Mouse (Mus musculus) heart, postnatal 4 days (tissue): ENCODE data around the gene Dnmbp. TPM values are rescaled to one million over a fixed set of nuclear protein-coding genes. Genes with fewer than 3 reads are reported as not detected.
A peak's percentile ranks its signal among the peaks of the same experiment; 100 is the strongest.

Source experiments
- DNase-seq: peaks from one replicate; pipeline ENCODE4 v3.0.0; 2021
- total RNA-seq, 2 experiments: library from RNA; stranded (reverse); gene quantifications; 2 replicates each; pipeline ENCODE4 v1.2.3; 2021

Gene Dnmbp
- total RNA-seq, 2 experiments from 2014 or later, result 12.5 to 13.6 TPM

GRCm38 (mm10) chr19:43944566-43944965 is 4.6 kb upstream of the Dnmbp start:
- no peak for DNase-seq

GRCm38 (mm10) chr19:43943076-43943475 is 3.1 kb upstream of the Dnmbp start:
- no peak for DNase-seq

GRCm38 (mm10) chr19:43939171-43939768 is 721 bp downstream of the Dnmbp start:
- no peak for DNase-seq

GRCm38 (mm10) chr19:43938355-43938754 is 1.6 kb downstream of the Dnmbp start:
- no peak for DNase-seq

- DNase-seq, result no peak
Observed at GRCm38 (mm10) chr19:43930926-43931325, 9.1 kb downstream of the Dnmbp start.

GRCm38 (mm10) chr19:43930366-43930765 is 9.6 kb downstream of the Dnmbp start:
- no peak for DNase-seq

GRCm38 (mm10) chr19:43929869-43930268 is 10.1 kb downstream of the Dnmbp start:
- no peak for DNase-seq

DNA sequence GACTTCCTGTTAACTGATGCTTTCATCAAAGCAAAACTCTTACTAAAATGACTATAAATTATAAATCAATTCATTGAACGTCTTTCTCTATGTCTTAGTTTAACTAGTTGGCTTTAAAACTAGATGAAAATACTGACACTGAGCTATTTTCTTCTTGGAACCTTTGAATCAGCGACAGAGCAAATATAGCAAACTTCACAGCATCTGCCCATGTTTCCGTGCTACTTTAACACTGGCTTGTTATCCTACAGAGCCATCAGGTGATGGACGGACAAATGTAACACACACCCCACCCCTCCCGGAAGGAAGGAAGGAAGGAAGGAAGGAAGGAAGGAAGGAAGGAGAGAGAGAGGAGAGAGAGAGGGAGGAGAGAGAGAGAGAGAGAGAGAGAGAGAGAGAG is 12.0 kb downstream of the Dnmbp start:
- no peak for DNase-seq

DNA sequence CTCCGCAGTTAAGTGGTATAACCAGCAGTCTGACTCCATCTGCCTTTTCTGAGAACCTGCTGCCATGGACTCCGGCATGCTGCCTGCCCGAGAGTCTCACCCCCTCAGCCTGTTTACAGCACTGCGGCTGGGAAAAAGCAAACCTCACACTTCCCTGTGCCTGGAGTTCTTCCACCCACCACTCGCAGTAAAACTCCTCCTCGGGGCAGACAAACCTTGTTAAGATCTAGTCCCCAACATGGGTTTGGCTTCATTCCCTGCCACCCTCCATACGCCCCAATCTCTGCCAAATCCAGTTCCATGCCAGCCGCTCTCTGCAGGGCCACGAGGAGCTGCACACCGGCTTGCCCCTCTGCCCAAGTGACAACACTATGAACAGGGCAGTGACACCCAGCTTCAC is 12.9 kb downstream of the Dnmbp start:
- no peak for DNase-seq

DNA sequence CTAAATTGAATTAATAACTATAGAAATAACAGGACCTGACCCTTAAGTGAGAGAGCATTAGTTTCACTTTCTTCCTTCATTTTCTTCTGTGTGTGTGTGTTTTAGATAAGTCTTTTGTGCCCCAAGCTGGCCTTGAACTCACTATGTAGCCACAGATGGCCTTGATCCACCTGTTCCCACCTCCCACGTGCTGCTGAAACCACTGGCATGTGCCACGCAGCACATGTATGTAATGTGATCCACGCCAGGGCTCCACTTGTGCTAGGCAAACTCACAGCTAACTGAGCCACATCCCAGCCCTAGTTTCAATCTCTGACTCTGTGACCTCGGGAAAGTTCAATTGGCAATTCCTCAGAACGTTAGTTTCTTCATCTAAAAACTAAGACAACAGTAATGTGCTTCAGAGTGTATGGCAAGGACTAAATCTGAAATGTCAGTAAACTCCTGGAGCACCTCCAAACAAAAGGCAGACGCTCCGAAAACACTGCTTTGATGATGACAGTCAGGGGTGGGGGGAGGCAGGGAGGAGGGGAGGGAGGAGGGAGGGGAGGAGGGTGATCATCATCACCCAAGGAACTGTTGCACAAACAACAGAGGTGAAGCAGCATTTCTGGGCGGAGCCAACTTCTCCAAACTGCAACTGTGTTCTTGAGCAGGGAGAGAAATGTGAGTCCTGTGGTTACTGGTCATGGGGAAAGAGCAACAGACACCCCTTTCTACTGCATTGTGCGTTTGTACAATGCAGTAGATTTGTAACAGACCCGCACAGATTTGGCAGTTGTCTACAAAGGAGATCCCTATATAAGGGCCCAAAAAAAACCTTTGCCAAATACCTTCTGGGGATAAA is 13.6 kb downstream of the Dnmbp start:
- DNase-seq, result no peak

DNA sequence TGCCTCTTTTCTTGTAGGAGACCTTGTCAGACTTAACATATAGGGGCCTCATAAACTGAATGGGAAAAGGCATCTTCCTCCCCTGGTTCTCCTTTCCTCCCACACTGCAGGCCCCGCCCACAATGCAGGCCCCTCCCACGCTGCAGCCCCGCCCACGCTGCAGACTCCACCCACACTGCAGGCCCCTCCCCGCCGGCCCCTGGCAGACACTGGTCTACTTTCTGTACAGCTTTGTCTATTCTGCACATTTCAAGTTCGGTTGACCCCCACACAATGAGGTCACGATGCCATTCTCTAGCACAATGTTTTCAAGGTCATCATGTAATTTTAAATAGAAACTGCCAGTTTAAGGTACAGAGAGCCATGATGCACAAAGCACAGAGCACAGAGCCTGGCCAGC is 15.6 kb downstream of the Dnmbp start:
- DNase-seq, result no peak

GRCm38 (mm10) chr19:43922963-43923362 is 17.0 kb downstream of the Dnmbp start:
- peak; percentile 23 for DNase-seq

- no peak for DNase-seq
Observed at GRCm38 (mm10) chr19:43921410-43921809, 18.6 kb downstream of the Dnmbp start.

DNA sequence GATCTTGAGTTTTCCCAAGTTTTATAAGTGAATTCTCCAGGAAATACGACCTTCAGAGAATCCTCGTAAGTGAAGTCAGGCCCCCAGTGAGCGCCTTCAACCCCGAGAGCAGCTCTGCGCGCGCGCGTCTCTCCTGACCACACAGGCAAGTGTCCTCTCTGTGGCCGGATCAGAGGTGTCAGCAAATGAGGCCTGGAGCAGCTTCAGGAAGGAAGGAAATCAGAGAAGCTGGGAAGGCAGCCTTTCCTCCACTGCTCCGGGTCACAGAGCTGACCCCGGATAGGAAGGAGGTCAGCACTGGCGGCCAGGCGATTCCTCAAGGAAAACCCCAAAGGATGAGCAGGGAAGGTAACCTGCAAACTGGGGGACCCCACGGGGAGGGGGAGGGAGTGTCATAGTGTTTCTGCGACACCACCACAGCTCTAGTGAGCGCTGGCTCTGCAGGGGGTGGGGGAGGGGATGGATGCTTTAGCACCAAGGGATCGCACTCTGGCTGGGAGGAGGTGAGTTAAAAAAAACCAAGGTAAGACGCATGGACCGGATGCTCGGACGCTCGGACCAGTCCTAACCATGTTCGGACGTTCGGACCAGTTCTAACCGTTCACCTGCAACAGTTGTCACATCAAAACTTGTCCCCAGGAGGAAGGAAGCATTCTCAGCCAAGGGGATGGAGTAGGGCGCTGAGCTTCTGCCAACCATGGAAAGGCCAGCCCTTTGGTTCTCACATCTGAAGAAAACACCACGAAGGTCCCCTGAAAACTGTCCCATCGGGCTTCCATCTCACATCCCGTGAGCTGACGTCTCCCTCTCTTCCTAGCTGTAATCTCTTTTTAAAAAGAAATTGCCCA is 19.3 kb downstream of the Dnmbp start:
- DNase-seq, result peak; percentile 23

DNA sequence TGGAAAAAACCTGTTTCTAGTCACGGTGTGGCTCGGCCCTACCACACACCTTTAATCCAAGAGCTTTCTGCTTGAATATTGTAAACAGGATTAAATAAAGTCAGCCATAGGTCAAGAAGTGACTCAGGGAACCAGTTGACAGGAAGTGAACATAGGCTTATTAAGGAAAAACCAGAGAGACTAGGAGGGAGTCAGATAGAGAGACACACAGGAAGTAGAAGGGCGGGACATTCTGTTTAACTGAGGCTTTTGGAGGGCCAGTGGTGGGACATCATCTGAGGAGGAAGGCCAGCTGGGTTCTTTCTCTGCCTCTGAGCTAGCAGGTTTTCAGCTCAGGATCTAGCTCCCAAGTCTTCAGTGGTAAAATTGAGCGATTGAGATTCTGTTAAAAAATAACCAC is 20.1 kb downstream of the Dnmbp start:
- DNase-seq, result no peak

GRCm38 (mm10) chr19:43918834-43919233 is 21.2 kb downstream of the Dnmbp start:
- peak; percentile 18 for DNase-seq

DNA sequence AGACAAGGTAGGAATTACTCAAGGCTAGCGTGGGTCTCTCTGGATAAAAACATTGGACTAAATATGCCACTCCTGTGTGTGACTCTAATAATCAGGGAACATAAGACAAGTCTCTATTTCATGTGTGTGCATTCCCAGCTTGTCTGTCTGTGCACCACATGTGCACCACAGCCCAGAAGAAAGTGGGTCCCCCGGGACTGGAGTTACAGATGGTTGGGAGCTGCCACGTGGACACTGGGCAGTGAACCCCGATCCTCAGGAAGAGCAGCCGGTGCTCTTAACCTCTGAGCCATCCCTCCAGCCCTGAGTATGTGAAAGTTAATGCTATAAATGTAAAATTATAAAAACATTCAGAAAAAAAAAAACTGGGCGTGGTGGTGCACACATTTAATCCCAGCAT is 22.2 kb downstream of the Dnmbp start:
- DNase-seq, result no peak

GRCm38 (mm10) chr19:43917406-43917691 is 22.6 kb downstream of the Dnmbp start:
- DNase-seq, result no peak

DNA sequence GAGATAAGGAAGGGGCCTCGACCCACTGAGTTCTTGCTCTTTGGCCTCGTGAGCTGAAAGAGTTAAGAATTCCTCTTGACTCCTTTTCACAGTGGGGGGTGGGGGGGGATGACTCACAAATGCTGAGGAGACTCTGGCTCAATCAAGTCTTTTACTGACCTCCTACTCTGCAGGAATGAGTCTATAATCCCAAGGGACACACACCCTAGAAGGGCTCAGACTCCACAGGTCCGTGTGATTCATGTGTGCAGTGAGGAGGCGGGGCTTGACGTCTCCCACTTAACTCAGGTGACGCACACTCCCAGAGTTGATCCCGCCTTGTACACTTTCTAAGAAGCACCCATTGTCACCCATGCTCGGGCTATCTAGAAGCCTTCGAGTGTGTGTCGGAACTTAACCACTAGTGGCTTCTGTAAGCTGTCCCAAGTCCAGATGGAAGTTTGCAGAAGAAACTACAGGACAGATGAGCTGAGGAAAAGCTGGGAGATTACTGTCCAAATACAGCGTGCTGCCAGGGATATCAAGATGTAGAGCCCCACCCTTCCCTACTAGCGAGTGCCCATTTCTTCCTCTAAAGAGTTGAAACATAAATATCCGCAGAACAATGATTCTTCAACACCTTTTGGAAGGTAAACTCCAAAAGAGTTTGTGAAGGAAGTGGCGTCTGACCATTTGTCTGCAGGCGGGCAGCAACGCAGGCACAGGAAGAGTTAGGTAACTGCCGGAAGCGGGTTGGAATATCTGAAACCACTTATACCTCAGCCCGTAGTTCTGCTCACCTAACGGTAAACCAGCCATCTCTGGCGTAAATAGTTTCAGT is 23.2 kb downstream of the Dnmbp start:
- DNase-seq, result peak; percentile 32

DNA sequence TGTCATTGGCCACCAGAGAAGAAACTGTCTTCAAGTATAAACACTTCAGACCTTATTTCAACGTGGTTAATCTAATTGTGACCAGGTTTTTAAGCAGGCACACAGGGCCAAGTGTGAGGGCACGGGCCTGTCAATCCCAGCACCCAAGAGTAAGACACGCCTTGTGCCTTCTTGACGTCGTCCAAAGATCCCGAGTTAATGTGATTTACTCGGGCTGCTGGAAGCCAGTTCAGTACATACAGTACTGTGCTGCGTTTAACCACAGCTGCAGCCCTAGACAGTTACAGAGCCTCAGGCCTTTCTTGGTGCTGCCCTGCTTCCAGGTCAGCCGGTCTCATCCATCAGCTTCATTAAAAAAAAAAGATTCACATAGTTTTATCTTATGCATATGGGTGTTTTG is 24.6 kb downstream of the Dnmbp start:
- no peak for DNase-seq

DNA sequence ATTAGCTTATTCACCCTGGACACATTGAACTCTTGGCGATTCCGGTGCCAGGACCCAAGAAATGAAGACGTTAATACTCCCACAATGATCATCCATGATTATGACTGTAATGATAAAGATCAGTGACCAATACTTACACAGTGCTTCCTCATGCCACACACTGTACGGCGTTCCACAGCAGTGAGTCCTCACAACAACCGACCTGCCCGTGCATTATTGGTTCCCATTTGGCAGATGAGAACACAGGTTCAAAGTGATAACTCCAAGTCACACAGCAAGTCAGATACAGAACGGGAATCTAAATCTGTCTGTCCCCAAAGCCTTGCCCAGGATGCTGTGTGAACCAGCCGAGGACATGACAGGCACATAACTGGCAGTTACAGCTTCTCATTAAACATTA is 25.0 kb downstream of the Dnmbp start:
- no peak for DNase-seq

GRCm38 (mm10) chr19:43912775-43913486 is 27.1 kb downstream of the Dnmbp start:
- no peak for DNase-seq
